Mouse (Mus musculus): Measurements from ENCODE around the gene Olfr165.
"Not testable (repeated sequence)": the region's sequence is repeated elsewhere in the genome, so short reads cannot be mapped to it uniquely, and the experiment has no call there.

The Olfr165 gene

GRCm38 (mm10) chr16:19423034-19423433 lies at the start of gene Olfr165:
TSS of gene Olfr165 (minus strand) at chr16:19423134.
- no peak for DNase-seq (ENCODE audit: low spot score)

GRCm38 (mm10) chr16:19464365-19464764 lies 41.4 kb upstream of the Olfr165 start:
- no peak for DNase-seq (ENCODE audit: low spot score)

GRCm38 (mm10) chr16:19458741-19459140 lies 35.8 kb upstream of the Olfr165 start:
- DNase-seq (ENCODE audit: low spot score) = not testable (repeated sequence)

- no peak for DNase-seq (ENCODE audit: low spot score)
These were observed 35.0 kb downstream of the Olfr165 start for GRCm38 (mm10) chr16:19387984-19388383.
